Mouse (Mus musculus): Measurements from ENCODE around the gene Ncl.

DNA sequence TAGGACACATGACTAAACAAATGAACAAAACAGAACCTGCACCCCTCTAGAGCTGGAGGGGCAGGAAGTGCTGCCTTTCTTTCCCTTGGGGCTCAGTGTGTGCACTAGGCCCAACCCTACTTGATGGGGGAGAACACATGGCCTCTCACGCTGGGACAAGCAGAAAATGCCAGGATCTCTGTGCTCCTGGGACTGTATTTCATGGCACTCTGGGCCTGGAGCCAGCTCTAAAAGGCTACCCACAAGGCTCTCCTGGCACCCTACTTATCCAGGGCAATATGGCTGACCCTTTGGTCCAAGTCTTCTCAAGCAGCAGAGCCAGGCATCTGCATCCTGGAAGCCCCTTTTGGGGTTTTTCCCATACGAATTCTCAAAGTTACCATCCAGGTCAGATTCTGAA, 32.2 kb upstream of the Ncl start:
- TF ChIP-seq CTCF (IDR thresholded peaks at IDR 0.05; ENCODE audit: borderline replicate concordance, insufficient read depth, low read length) (no peak), POLR2A (IDR thresholded peaks at IDR 0.05; ENCODE audit: low read depth, low read length) (no peak)
